Mouse (Mus musculus): ENCODE data around the gene 2310011J03Rik.

- no peak for TF ChIP-seq POLR2A (IDR thresholded peaks at IDR 0.05; ENCODE audit: low read depth, low read length)
- no peak for TF ChIP-seq CTCF (conservative IDR thresholded peaks at IDR 0.05; ENCODE audit: insufficient read depth, insufficient read length, low read depth, low read length)
Measured at GRCm38 (mm10) chr10:80302082-80302355, 18.3 kb downstream of the 2310011J03Rik start.
